Mouse (Mus musculus) erythroblast, embryonic 14.5 days (primary cell): ENCODE measurements around the gene Tedc1.

Experiments used
- GATA1 ChIP-seq: IDR thresholded peaks from 2 replicates; pipeline ENCODE4 v1.6.1; 2012; ENCODE audit warnings: low read length, inconsistent platforms, mixed read lengths
- TAL1 ChIP-seq: IDR thresholded peaks from 3 replicates; pipeline ENCODE4 v1.6.1; 2012; ENCODE audit warnings: low read length, inconsistent platforms, mixed read lengths

- TF ChIP-seq TAL1 (no peak), GATA1 (no peak)
Measured at GRCm38 (mm10) chr12:113136492-113137020, 19.7 kb upstream of the Tedc1 start.
